Mouse (Mus musculus) forebrain, embryonic 11.5 days (tissue): Measurements from ENCODE around the gene Gm44579. TPM values are rescaled to one million over a fixed set of nuclear protein-coding genes. Genes with fewer than 3 reads are reported as not detected.

ENCODE experiments used
- ATAC-seq: fragments of 200-750 bp; cut with Nextera tagmentation; replicated peaks from 2 replicates; pipeline ENCODE4 v1.8.0; 2017; ENCODE audit warnings: moderate TSS enrichment; ENCODE audit not compliant: low FRiP score
- DNase-seq: peaks from one replicate; pipeline ENCODE4 v3.0.0-alpha.2; 2017; ENCODE audit warnings: low spot score
- H3K27ac ChIP-seq: fragments of 300-500 bp; sonication (generic); 2 replicates; pipeline ENCODE4 v1.5.1; 2014; ENCODE audit warnings: low read depth, low read length
- H3K27me3 ChIP-seq: fragments of 300-500 bp; sonication (generic); 2 replicates; pipeline ENCODE4 v1.6.1; 2014; ENCODE audit warnings: mild to moderate bottlenecking, low read length, mixed read lengths; ENCODE audit not compliant: control insufficient read depth, insufficient read depth
- H3K36me3 ChIP-seq: fragments of 300-500 bp; sonication (generic); 2 replicates; pipeline ENCODE4 v1.6.1; 2014; ENCODE audit warnings: mild to moderate bottlenecking, low read length, moderate library complexity, mixed read lengths; ENCODE audit not compliant: control insufficient read depth, insufficient read depth
- H3K4me1 ChIP-seq: fragments of 300-500 bp; sonication (generic); replicated peaks from 2 replicates; pipeline ENCODE4 v1.6.1; 2014; ENCODE audit warnings: low read length, mixed read lengths; ENCODE audit not compliant: control insufficient read depth, insufficient read depth
- H3K4me2 ChIP-seq: fragments of 300-500 bp; sonication (generic); 2 replicates; pipeline ENCODE4 v1.6.1; 2014; ENCODE audit warnings: low read depth, mild to moderate bottlenecking, low read length, moderate library complexity, mixed read lengths; ENCODE audit not compliant: severe bottlenecking
- H3K4me3 ChIP-seq: fragments of 300-500 bp; sonication (generic); 2 replicates; pipeline ENCODE4 v1.5.1; 2014; ENCODE audit warnings: low read depth, low read length
- H3K9ac ChIP-seq: fragments of 300-500 bp; sonication (generic); 2 replicates; pipeline ENCODE4 v1.6.1; 2014; ENCODE audit warnings: low read length
- H3K9me3 ChIP-seq: fragments of 300-500 bp; sonication (generic); 2 replicates; pipeline ENCODE4 v1.6.1; 2016; ENCODE audit warnings: low read length, mixed read lengths; ENCODE audit not compliant: control insufficient read depth
- WGBS: fragments of 180-500 bp; shearing (Covaris S2); extraction: QIAGEN DNeasy Blood & Tissue Kit; methylation state at CpG from one replicate; pipeline ENCODE4 v1.1.7; 2014; 5-methylcytosine and 5-hydroxymethylcytosine counted together
- polyA plus RNA-seq: library from polyadenylated mRNA; unstranded; fragments of >200 nt; fragmentation: Nextera tagmentation; extraction: Ambion mirVana; gene quantifications from 2 replicates; pipeline ENCODE4 v1.2.1, GENCODE M21; 2014

Gene Gm44579
- polyA plus RNA-seq, 1 experiment from 2014 or later: not detected

GRCm38 (mm10) chr15:98214130-98214529 lies 6.6 kb downstream of the Gm44579 start:
- no peak for DNase-seq
- Histone ChIP-seq H3K4me2 (no peak overlapping the region), H3K27ac (no peak overlapping the region), H3K27me3 (no peaks in the 10 kb centered on the region), H3K9ac (no peak overlapping the region), H3K9me3 (no peaks in the 10 kb centered on the region), H3K4me3 (no peak overlapping the region), H3K4me1 (no peaks in the 10 kb centered on the region), H3K36me3 (no peaks in the 10 kb centered on the region)
- no peak for ATAC-seq
- 76% methylated on average over 5 of the region's 5 CpGs for WGBS

GRCm38 (mm10) chr15:98213336-98213870 lies 7.4 kb downstream of the Gm44579 start:
- DNase-seq (no peak), ATAC-seq (no peak)
- Histone ChIP-seq H3K36me3 (no peaks in the 10 kb centered on the region), H3K27ac (no peak overlapping the region), H3K9me3 (no peaks in the 10 kb centered on the region), H3K4me1 (no peaks in the 10 kb centered on the region), H3K4me3 (no peak overlapping the region), H3K9ac (no peak overlapping the region), H3K27me3 (no peaks in the 10 kb centered on the region), H3K4me2 (no peak overlapping the region)
- WGBS: 86% methylated on average over 5 of the region's 5 CpGs

- Histone ChIP-seq H3K27me3 (no peaks in the 10 kb centered on the region), H3K4me3 (no peak overlapping the region), H3K36me3 (no peaks in the 10 kb centered on the region), H3K9ac (no peak overlapping the region), H3K4me1 (no peaks in the 10 kb centered on the region), H3K27ac (no peak overlapping the region), H3K4me2 (no peak overlapping the region), H3K9me3 (no peaks in the 10 kb centered on the region)
- DNase-seq: no peak
- WGBS: 82% methylated on average over 7 of the region's 7 CpGs
- ATAC-seq: no peak
Observed at GRCm38 (mm10) chr15:98209676-98210075, 11.1 kb downstream of the Gm44579 start.

GRCm38 (mm10) chr15:98195442-98195841 lies 25.3 kb downstream of the Gm44579 start, which contains the start of gene Olfr288:
TSS of gene Olfr288 (minus strand) at chr15:98195542.
- Histone ChIP-seq H3K4me1 (no peaks in the 10 kb centered on the region), H3K4me2 (no peak within 1 kb of the TSS), H3K27ac (no peak within 1 kb of the TSS), H3K4me3 (no peak within 1 kb of the TSS), H3K9ac (no peak within 1 kb of the TSS), H3K27me3 (no peaks in the 10 kb centered on the region), H3K9me3 (no peaks in the 10 kb centered on the region), H3K36me3 (no peaks in the 10 kb centered on the region)
- DNase-seq (no peak), ATAC-seq (no peak)
- 77% methylated on average over 3 of the region's 3 CpGs for WGBS

- Histone ChIP-seq H3K4me2 (no peak overlapping the region), H3K4me3 (no peak overlapping the region), H3K9me3 (no peaks in the 10 kb centered on the region), H3K27me3 (no peaks in the 10 kb centered on the region; the same call in 1 of the 2 replicates), H3K27ac (no peak overlapping the region), H3K4me1 (peaks cover 4% of the 10 kb centered on the region), H3K9ac (no peak overlapping the region), H3K36me3 (no peaks in the 10 kb centered on the region)
- DNase-seq: no peak
- 78% methylated on average over 4 of the region's 4 CpGs for WGBS
- no peak for ATAC-seq
Observed at GRCm38 (mm10) chr15:98184456-98184855, 36.3 kb downstream of the Gm44579 start.

- DNase-seq (peak; percentile 50), ATAC-seq (peak; percentile 11; the same call in 1 of the 2 replicates)
- Histone ChIP-seq H3K27ac (no peak overlapping the region), H3K27me3 (no peaks in the 10 kb centered on the region; the same call in 1 of the 2 replicates), H3K9ac (no peak overlapping the region), H3K4me3 (no peak overlapping the region), H3K9me3 (no peaks in the 10 kb centered on the region), H3K4me1 (peaks cover 4% of the 10 kb centered on the region), H3K36me3 (no peaks in the 10 kb centered on the region), H3K4me2 (no peak overlapping the region)
- 71% methylated on average over 12 of the region's 12 CpGs for WGBS
Observed at GRCm38 (mm10) chr15:98181856-98182570, 38.8 kb downstream of the Gm44579 start.

GRCm38 (mm10) chr15:98181132-98181711 lies 39.6 kb downstream of the Gm44579 start:
- ATAC-seq (peak; percentile 98), DNase-seq (peak; percentile 95)
- Histone ChIP-seq H3K4me3 (peak overlapping the region; percentile 47), H3K27ac (no peak overlapping the region; the same call in 1 of the 2 replicates), H3K27me3 (no peaks in the 10 kb centered on the region; the same call in 1 of the 2 replicates), H3K9ac (peak overlapping the region; percentile 56), H3K4me2 (peak overlapping the region; percentile 73), H3K9me3 (no peaks in the 10 kb centered on the region), H3K36me3 (no peaks in the 10 kb centered on the region), H3K4me1 (peaks cover 4% of the 10 kb centered on the region)
- WGBS: under 1% methylated on average over 30 of the region's 30 CpGs

- H3K9me3 ChIP-seq: no peaks in the 10 kb centered on the region
- peaks cover 4% of the 10 kb centered on the region for H3K4me1 ChIP-seq
- DNase-seq (no peak), ATAC-seq (no peak)
- H3K27me3 ChIP-seq: no peaks in the 10 kb centered on the region; the same call in 1 of the 2 replicates
- WGBS: 4% methylated on average over 26 of the region's 26 CpGs
- H3K4me2 ChIP-seq: peak overlapping the region; percentile 73
- H3K4me3 ChIP-seq: peak overlapping the region; percentile 47
- H3K9ac ChIP-seq: peak overlapping the region; percentile 56
- H3K27ac ChIP-seq: no peak overlapping the region
- no peaks in the 10 kb centered on the region for H3K36me3 ChIP-seq
Observed at GRCm38 (mm10) chr15:98180567-98181131, 40.1 kb downstream of the Gm44579 start.
